Mouse (Mus musculus): Measurements from ENCODE around the gene Rfx2.

The Rfx2 gene

DNA sequence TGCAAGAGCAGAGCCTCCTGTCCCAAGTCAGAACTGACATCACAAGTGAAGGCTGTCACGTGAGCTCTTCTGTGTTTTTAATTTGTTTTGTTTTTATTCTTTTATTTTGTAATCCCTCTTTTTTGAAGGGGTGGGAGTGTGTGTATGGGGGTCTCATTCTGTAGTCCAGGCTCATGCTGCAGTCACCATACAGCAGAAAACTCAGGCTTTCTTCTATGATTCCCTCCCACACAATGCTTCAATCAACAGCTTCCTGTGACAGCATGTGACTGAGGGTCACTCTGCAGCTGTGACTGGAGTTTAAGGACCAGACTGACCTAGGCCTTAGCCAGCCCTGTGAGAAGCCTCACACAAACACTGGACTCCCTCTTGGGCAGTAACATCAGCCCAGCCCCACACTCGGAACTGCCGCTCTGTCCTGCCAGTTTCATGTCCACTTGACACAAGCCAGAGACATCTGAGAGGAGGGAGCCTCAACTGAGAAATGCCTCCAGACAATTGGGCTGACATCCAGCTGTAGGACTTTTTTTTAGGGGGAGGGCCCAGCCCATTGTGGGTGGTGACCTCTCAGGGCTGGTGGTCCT is 51.9 kb downstream of the Rfx2 start:
- no peak for DNase-seq

DNA sequence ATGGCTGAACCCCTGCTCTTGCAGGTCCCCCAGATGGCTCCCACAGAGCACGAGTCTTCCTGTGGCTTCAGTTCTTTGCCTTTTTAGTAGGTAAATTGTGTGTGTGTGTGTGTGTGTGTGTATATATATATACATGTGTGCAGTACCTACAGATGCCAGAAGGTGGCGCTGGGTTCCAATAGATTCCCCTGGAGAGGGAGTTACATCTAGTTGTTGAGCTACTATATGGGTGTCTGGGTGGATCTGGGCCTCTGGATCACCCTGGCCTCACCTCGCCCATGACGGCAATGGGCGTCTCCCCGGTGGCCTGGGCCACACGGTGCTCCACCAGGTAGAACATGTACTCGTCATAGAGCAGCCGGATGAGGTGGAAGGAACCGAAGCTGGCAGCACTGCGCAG is 53.2 kb downstream of the Rfx2 start:
- no peak for DNase-seq

DNA sequence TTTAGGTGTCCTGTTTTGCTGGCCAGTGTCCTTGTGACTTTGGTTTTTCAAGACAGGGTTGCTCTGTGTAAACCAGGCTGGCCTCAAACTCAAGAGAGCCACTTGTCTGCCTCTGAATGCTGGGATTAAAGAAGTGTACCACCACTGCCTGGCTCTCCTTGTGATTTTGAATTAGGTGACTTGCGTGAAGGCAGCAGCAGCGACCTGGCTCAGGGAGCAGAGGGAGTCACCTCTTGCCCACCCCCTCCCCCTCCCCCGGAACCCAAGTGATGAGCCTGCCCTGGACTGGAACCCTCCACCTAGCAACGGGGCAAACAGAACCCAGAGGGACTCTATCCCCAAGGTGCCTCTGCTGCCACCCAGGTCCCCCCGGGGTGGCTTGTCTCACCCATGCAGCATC is 60.9 kb downstream of the Rfx2 start, which contains the start of gene Prr22:
Gene Prr22 (plus strand): TSS at position 301 of the 400 bp plus-strand sequence.
- no peak for DNase-seq

DNA sequence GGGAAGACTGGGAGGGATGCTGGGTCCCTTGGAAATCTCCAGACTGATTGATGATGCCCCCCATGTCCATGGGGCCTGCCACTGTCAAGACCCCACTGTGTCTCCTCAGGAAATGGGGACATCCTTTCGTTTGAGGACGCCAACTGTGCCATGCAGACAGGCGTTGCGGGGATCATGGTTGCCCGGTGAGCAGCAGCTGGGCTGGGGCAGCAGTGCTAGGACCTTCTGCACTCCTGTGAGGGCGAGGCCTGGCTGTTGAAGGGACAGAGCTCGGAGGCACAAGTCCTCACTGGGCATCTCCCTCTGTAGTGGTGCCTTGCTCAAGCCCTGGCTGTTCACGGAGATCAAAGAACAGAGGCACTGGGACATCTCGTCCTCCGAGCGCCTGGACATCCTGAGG is 61.9 kb downstream of the Rfx2 start:
- DNase-seq = no peak

DNA sequence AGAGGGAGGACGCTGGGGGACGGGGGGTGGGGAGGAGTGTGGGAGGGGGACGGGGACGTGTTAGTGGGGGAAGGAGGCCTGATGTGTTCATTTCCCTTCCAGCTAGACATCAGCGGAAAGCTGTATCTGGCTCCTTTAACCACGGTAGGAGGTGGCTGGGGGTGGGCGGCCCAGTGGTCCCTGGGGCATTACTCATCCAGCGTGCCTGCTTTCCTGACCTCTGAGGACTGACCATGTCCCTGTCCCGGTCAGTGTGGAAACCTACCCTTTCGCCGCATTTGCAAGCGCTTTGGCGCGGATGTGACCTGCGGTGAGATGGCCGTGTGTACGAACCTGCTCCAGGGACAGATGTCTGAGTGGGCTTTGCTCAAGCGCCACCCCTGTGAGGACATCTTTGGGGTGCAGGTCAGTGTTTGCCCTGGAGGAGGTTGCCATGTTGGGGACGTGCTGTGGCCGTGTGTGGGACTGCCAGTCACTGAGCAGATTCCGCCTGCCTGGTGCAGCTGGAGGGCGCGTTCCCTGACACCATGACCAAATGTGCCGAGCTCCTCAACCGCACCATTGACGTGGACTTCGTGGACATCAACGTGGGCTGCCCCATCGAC is 63.2 kb downstream of the Rfx2 start:
- DNase-seq = no peak

DNA sequence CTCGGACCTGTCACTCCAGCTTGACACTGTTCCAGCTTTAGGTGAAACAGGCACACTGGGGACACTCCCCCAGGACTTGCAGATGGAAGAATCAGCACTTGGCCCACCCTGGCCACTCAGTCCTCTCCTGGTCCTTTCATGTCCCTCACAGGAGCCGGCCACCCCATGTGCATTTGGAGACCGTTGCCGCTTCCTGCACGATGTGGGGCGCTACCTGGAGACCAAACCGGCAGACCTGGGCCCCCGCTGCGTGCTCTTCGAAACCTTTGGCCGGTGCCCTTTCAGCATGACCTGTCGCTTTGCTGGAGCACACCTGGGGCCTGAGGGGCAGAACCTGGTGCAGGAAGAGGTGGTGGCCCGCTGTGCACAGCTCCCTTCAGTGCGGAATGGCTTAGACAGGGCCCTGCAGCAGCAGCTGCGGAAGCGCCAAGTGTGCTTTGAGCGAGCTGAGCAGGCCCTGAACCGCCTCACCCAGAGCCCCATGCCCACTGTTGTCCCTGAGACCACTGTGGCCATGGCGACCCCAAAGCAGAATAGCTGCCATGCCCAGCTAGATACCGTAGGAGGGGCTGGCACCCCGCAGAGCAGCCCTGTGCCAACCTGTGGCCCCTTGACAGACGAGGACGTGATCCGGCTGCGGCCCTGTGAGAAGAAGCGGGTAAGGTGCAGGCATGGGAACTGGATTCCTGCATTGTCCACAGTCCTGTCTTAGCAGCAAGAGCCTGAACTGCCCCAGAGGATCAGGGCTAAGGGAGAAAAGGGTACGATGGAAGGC is 64.0 kb downstream of the Rfx2 start:
- peak in 1 of 2 experiments; percentile 26 for DNase-seq

DNA sequence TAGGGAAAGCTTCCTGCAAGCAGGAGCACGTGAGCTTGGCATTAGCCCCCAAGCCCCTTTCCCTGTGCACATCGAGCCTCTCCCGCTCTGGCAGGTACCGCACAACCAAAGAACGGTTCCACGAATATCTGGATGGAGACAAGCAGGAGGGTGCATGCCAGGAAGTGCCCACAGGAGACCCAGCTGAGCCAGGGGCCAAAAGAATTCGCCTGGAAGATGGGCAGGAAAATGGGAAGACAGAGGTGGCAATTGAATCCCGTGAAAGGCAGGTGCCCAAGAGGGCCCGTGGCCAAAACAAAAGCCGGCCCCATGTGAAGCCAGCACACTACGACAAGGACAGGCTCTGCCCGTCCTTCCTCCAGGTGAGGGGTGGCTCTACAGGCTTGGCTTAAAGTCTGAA is 65.4 kb downstream of the Rfx2 start:
- DNase-seq = no peak

DNA sequence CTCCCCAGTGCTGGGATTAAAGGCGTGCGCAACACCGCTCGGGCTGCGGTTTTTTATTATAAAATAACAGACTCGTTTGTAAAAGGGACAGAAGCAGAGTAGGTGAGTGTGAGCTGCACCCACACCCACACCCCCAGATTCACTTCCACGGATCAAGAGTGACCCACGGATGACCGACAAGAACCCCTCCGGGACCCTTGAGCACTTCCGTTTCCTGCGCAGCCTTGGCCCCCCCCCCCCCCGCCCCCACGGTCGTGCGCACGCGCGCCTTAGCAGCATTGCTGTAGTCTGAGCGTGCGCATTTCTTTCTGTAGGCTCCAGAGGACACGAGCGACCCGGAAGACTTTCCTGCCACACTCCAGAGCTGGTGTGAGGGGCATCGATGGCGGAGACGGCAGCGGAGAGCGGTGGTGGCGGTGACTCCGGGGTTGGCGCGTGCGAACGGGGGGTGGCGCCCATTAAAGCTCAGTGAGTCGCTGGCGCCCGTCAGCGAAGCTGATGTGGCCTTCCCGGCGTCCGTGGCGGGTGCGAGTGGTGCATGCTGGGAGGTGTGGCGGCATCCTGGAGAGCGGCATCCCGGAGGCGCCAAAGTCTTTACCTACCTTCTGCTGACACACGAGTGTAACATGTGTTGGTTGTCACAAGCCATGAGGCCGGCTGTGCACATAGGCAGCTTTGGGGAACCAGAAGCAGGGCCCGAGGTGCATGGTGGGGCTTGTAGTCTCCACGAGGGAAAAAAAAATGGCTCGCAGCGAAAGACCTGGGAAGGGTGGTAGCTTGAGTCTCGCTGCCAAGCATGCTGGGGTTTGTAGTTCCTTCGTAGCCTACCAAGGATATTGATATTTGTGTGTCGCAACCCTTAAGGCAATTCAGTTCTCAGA is 66.1 kb downstream of the Rfx2 start, which contains the start of gene Dus3l:
Gene Dus3l (plus strand): TSS at position 284 of the 881 bp plus-strand sequence.
- DNase-seq = peak; percentile 89 to 90

DNA sequence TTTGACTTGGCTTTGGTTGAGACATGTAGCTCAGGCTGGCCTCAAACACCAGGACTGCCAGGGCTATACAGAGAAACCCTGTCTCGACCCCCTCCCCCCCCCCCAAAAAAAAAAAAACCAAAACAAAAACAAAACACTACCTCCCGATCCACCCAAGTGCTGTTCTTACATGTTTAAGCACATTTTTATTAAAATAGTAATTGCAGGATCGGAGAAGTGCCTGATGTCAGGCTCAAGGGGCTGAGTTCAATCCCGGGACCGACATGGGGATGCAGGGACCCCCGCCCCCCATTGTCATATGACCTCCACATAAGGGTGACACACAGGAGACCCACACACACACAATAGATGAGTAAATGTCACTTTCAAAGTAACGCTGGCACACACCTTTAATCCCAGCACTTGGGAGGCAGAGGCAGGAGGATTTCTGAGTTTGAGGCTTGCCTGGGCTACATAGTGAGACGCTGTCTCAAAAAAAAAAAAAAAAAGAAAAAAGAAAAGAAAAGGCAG is 67.0 kb downstream of the Rfx2 start:
- no peak for DNase-seq

DNA sequence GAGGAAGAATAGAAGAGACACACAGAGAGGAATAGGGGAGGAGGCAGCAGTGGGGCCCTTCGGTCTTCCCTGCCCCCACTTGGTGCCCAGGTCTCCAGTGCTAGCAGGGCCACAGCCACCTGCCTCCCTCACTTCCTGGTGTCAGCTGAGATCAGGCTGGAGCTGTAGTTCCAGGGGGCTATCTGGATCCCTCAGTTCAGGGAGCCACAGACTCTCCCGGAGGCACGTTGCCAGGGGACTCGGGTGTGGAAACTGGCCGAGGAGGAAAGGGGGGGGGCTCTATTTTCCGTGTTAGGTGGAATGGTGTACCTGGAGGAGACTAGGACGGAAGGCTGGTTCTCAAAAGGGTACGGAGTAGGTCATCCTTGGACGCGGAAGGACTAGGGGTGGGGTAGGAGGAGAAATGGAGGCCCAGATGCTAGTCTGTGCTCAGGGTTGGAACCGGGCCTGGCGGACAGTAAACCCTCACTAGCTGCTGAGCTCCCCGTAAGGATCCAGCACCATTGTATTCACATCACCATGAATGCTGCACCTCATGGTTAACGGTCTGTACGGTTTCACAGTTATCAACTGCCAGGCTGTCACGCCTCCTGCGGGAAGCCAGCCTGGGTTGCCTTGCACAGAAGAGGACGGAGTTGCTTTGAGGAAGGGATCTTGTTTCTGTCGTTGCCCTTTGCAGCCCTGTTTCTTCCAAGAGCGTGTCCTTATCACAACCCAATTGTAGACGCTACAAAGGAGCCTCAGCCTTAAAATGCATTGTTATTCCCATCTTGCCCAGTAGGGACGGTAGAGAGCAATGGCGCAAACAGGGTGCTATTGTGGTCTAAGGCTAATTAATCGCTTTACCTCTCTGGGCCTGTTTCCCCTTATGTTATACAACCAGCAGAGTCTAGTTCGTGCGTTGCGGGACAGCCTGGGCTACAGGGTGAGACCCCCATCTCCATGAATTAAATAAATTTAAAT is 67.8 kb downstream of the Rfx2 start:
- peak; percentile 53 to 55 for DNase-seq

DNA sequence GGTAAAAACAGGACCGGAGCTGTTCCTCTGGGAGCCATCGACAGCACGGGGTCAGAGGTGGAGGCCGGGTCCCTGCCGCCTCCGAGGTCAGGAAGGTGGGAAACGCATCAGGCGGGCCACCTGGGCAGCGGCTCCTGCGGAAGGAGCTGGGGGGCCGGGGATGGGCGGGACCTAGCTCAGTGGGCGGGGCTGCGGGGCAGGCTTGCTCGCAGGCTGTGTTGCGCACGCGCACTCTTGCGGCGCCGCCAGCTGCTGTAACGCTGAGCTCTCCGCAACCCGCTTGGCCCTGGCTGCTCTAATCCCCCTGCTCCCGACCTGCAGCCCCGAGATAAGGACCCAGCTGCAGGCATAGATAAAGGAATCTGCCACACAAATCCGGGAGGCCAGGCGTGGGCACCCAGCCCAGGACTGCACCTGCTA is 68.8 kb downstream of the Rfx2 start:
- DNase-seq = peak; percentile 94 to 95

DNA sequence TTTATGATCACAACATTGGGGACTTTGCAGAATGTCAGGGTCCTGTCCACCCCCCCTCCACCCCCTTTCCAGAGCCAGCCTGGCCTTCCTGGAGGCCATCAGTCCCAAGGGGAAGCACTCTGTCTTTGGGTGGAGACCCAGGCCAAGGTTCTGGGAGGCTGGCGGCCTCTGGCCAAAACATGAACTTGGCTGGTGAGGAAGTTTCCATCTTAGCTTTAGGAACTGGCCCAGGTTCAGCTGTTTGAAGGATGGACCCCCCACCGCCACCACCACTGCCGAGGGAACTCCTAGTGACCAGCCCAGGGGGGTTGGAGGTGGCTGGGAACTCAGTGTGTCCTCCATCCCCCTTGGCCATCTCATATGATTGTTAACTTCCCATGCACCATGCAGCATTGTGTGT is 69.7 kb downstream of the Rfx2 start:
- DNase-seq = peak in 1 of 2 experiments; percentile 33

DNA sequence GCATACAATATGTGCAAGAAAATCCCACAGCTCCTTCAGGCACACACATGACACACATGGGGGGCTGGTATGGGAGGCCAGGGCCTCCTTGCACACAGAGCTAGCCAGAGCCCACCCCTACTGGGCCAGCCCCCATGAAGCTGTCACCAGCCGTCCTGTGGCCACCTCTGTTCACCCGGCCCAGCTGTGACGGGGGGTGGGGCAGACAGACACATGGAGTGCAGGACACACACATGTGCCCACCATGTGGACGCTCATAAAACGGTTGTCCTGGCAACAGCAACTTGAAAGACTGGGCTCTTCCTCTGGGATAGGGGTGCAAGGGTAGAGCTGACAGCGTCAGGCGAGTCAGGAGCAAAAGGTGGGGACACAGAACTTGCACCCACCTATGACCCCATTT is 71.6 kb downstream of the Rfx2 start:
- DNase-seq = peak in 1 of 2 experiments; percentile 37

DNA sequence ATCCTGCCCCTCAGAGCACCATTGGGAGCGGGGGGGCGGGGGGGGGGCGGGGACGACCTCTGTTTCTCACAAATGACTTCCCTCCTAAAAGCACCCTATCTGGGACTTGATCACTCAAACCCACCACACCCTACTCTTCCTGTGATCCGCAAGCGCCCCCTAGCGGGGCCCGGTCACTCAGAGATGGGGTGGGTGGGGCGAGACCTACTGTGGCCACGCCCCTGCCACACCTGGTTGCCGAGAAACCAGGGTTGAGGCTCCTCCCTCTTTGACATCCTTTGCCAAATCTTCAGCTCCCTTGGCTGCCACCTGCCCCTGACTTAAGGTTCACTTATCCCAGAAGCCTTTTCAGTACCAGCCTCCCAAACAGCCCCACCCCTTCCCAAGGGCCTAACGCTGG is 72.7 kb downstream of the Rfx2 start:
- DNase-seq = peak; percentile 83 to 86

DNA sequence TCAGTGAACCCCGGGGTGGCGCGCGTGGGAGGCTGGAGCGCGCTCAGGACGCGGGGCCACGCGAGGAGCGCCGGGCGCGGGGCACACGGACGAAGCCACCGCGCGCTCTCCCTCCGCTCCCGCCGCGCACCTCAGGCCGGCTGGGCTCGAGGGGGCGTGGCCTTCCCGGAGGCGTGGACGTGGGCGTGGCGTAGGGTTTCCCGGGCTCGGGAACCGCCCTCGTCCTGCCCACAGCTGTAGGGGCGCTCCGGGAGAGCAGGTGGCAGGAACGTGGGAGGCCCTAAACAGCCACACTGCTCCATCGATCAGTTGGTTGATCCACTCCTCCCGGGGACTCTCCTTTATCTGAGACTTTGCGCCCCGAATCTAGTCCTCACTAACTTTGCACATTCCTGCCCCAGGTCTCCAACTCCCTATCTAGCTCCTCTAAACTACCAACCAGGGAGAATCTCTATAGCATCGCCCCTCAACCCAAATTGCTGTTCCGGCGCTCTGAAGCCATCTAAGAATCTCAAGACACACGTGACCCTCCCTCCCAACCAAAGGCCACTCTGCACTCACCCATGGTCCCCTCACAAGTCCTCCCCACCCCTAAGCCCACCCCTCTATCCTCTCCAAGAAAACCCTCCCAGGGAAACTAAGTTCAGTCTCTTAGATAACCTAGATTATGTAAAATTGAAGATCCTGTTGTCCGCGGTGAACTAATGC is 73.2 kb downstream of the Rfx2 start, which contains the start of gene Nrtn:
Gene Nrtn (minus strand): TSS at position 115 of the 708 bp plus-strand sequence.
- peak; percentile 85 to 86 for DNase-seq

DNA sequence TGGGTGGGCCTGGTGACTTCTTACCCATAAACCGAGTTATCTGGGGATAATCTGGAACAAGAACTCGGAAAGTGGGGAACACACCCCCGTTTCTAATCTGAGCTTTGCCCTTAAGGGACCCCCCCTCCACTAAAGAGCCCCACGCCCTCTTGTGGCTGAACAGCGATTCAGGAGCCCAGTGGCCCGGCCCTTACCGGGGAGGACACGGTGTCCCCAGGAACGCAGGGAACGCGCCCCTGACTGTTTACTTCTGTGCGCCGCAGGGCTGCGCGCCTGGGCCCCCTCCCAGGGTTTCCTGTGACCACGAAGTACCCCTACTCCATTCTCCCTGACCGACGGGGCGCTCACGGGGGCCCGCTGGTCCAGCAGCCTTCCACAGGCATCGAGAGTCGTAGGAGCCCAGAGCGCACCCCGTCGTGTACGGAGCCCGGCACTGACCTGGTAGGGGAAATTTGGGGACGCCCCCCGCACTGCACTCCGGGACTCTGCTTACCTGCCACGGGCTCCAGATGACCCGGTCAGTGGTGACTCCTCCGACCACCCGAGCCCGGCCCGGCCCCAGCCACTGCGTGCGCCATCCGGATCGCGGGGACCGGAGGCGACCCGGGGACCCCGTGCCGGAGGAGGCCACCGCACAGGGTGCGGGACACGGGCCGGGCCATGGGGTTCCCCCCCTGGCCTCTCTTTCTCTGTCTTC is 74.0 kb downstream of the Rfx2 start:
- peak; percentile 37 to 48 for DNase-seq

DNA sequence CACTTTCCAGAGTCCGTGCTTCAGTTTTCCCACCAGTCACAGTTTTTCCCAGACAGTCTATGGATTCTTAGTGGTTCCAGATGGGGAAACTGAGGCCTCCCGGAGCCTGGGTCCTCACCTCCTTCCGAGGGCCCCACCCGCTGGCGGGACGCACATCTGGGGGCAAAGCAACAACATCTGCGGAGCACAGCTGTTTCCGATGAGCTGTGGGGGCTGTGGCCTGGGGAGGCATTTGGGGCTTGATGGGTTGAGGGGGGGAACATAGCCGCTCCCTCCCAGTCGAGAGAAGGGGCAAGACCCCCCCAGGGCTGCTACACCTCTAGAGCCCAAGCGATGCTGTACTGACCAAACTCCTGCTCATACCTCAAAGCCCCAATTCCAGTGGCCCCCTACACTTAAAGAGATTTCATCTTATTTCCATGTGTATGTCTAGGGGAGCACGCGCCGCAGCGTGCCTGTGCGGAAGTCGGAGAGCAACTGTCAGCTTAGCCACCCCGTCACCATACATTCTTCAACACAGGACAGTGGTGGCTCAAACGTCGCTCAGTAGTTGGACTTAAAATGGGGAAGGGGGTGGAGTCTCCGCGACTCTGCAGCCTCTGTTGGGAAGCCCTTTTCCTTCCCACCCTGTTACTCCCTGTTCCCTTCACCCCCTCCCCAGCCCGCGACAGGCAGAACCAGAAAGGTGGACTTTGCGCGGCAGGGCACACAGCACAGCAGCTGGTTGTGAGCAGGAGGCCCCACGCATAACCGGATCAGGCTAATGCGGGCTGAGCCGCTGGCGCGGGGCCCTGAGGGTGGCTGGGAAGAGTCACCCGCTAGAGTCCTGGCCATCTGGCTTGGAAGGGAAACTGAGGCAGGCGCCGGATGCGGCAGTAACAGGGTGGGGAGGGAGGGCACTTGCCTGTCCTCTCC is 76.3 kb downstream of the Rfx2 start:
- peak; percentile 26 to 51 for DNase-seq

DNA sequence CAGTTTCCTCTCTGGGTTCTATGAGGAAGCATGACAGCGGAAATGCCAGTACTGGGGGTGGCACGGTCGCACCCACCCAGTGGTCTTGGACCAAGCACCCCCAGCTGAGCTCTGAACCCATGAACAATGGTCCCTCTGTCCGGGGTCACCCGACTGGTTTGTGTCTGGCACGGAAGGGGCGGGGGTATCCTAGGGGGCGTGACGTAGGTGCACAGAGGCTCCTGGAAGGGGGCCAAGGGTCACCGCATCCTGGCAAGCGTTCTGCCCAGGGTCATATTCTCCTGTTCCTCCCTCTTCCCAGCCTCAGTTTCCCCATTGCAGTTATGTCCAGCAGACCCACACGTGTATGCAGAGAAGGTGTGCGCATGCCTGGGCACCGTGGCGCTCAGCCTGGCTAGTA is 77.4 kb downstream of the Rfx2 start:
- DNase-seq = no peak

Measured in thymus, postnatal 36 days (tissue).